Mouse (Mus musculus) megakaryocyte, embryonic 14.5 days (primary cell): ENCODE data around the gene Adcyap1.

Source experiments
- FLI1 ChIP-seq: IDR thresholded peaks from 2 replicates; pipeline ENCODE4 v1.6.1; 2012; ENCODE audit warnings: low read length, inconsistent platforms, mixed read lengths
- GATA1 ChIP-seq: IDR thresholded peaks from 3 replicates; pipeline ENCODE4 v1.6.1; 2012; ENCODE audit warnings: mixed read lengths, low read length, inconsistent platforms, borderline replicate concordance

DNA sequence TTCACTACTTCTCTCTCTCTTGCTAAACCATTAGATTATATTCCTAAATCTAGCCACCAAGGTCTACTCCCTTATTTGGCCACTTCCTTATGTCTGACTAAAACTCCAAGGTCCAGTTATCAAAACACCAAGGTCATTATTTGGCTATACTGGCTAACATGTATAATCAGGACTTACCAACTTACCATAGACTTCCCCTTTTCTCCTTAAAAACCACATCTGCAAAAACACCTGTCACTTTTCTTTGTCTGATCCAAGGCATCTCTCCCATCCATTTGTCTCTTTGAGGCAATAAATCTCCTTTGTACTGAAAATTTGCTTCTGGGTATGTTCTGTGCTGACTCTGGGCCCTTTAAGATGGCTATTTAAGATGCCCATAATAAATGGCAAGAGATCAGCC is 29.2 kb upstream of the Adcyap1 start:
- TF ChIP-seq FLI1 (no peak), GATA1 (no peak)
